Comparison of ENCODE assay signal across 10 mouse cellular contexts in genomic region chr9:102351721-102352120, GRCm38 (mm10). TPM values are rescaled to one million over a fixed set of nuclear protein-coding genes. Genes with fewer than 3 reads are reported as not detected.
A peak's percentile ranks its signal among the peaks of the same experiment; 100 is the strongest.
DNase-seq lines count a peak whose midpoint lies in the region; ATAC-seq and TF ChIP-seq lines count a peak whose summit lies in the region.
"Had no signal": no experiment of that assay in that cellular context is flagged by ENCODE, and none has a peak within 500 bp of the region (broad histone marks: within the 10 kb centered on the region; RNA-seq: fewer than 3 reads in every experiment).

No protein-coding gene starts in this region.

- WGBS in intestine, embryonic 14.5 days, result 9% methylated on average over 10 of the region's 10 CpGs
- WGBS in intestine, postnatal 0 days, result 14% methylated on average over 10 of the region's 10 CpGs
- 10% methylated on average over 10 of the region's 10 CpGs for WGBS in embryonic facial prominence, embryonic 11.5 days
- WGBS in neural tube, embryonic 12.5 days, result 8% methylated on average over 10 of the region's 10 CpGs
- 18% methylated on average over 10 of the region's 10 CpGs for WGBS in thymus, adult 2 months

- no peak for TF ChIP-seq CTCF in intestine, postnatal 0 days (IDR thresholded peaks at IDR 0.05; ENCODE audit: low read depth)
- TF ChIP-seq CTCF in layer of hippocampus, adult 2 months (conservative IDR thresholded peaks at IDR 0.05), result no peak
- no peak for TF ChIP-seq CTCF in thymus, adult 2 months (IDR thresholded peaks at IDR 0.05; ENCODE audit: borderline replicate concordance, control insufficient read depth, extremely low read depth, insufficient read depth, low read length, poor library complexity)

- no peak for TF ChIP-seq POLR2A in thymus, adult 2 months (IDR thresholded peaks at IDR 0.05; ENCODE audit: control insufficient read depth, extremely low read depth, insufficient read depth, low read length, poor library complexity)

- H3K27ac ChIP-seq in intestine, embryonic 14.5 days (ENCODE audit: low read depth), result no peak overlapping the region
- H3K27ac ChIP-seq in intestine, postnatal 0 days (ENCODE audit: low read depth, low read length), result no peak overlapping the region
- H3K27ac ChIP-seq in embryonic facial prominence, embryonic 11.5 days (replicated peaks; ENCODE audit: low read depth, low read length), result no peak overlapping the region
- H3K27ac ChIP-seq in layer of hippocampus, adult 2 months, result no peak overlapping the region
- no peak overlapping the region for H3K27ac ChIP-seq in neural tube, embryonic 12.5 days
- H3K27ac ChIP-seq in thymus, adult 2 months (ENCODE audit: control insufficient read depth, insufficient read depth, low read length), result no peak overlapping the region
- H3K27ac ChIP-seq: liver, embryonic 15.5 days had no signal

- peak overlapping the region; percentile 92; the same call in 1 of the 2 replicates for H3K4me2 ChIP-seq in intestine, embryonic 14.5 days (ENCODE audit: low read length)
- H3K4me2 ChIP-seq in intestine, postnatal 0 days (replicated peaks; ENCODE audit: low read depth), result no peak overlapping the region
- peak overlapping the region; percentile 98; the same call in 1 of the 2 replicates for H3K4me2 ChIP-seq in embryonic facial prominence, embryonic 11.5 days (ENCODE audit: low read depth, low read length)
- H3K4me2 ChIP-seq in neural tube, embryonic 12.5 days (replicated peaks), result peak overlapping the region; percentile 99
- H3K4me2 ChIP-seq: liver, embryonic 15.5 days had no signal

- H3K9me3 ChIP-seq in intestine, embryonic 14.5 days (ENCODE audit: control insufficient read depth, low read length), result no peaks in the 10 kb centered on the region
- no peaks in the 10 kb centered on the region for H3K9me3 ChIP-seq in intestine, postnatal 0 days (ENCODE audit: control insufficient read depth)
- H3K9me3 ChIP-seq in embryonic facial prominence, embryonic 11.5 days (replicated peaks; ENCODE audit: control insufficient read depth, low read length), result no peaks in the 10 kb centered on the region
- H3K9me3 ChIP-seq in neural tube, embryonic 12.5 days, result no peaks in the 10 kb centered on the region
- H3K9me3 ChIP-seq: liver, embryonic 15.5 days had no signal

- H3K9ac ChIP-seq in intestine, embryonic 14.5 days (ENCODE audit: low read length), result no peak overlapping the region
- no peak overlapping the region for H3K9ac ChIP-seq in intestine, postnatal 0 days (ENCODE audit: low read depth, low read length)
- no peak overlapping the region for H3K9ac ChIP-seq in embryonic facial prominence, embryonic 11.5 days (replicated peaks; ENCODE audit: low read length)
- H3K9ac ChIP-seq in neural tube, embryonic 12.5 days, result peak overlapping the region; percentile 23; the same call in 1 of the 2 replicates
- H3K9ac ChIP-seq: liver, embryonic 15.5 days had no signal

- peak overlapping the region; percentile 55; the same call in 1 of the 2 replicates for H3K4me3 ChIP-seq in intestine, embryonic 14.5 days (ENCODE audit: low read depth, low read length)
- no peak overlapping the region for H3K4me3 ChIP-seq in intestine, postnatal 0 days (ENCODE audit: low read depth, low read length)
- H3K4me3 ChIP-seq in embryonic facial prominence, embryonic 11.5 days (ENCODE audit: low read depth, low read length), result no peak overlapping the region
- H3K4me3 ChIP-seq in layer of hippocampus, adult 2 months, result peak overlapping the region; percentile 44
- peak overlapping the region; percentile 70 for H3K4me3 ChIP-seq in neural tube, embryonic 12.5 days
- no peak overlapping the region for H3K4me3 ChIP-seq in thymus, adult 2 months (ENCODE audit: control insufficient read depth, insufficient read depth, low read length)
- H3K4me3 ChIP-seq: liver, embryonic 15.5 days had no signal

- H3K27me3 ChIP-seq in intestine, embryonic 14.5 days (replicated peaks; ENCODE audit: control insufficient read depth, insufficient read depth, low read length), result peaks cover 80% of the 10 kb centered on the region
- peaks cover 41% of the 10 kb centered on the region for H3K27me3 ChIP-seq in intestine, postnatal 0 days (replicated peaks; ENCODE audit: control insufficient read depth, insufficient read depth, low read length)
- H3K27me3 ChIP-seq in embryonic facial prominence, embryonic 11.5 days (ENCODE audit: control insufficient read depth, insufficient read depth, low read length), result peaks cover 43% of the 10 kb centered on the region
- H3K27me3 ChIP-seq in neural tube, embryonic 12.5 days (replicated peaks), result peaks cover 64% of the 10 kb centered on the region
- H3K27me3 ChIP-seq in thymus, adult 2 months (ENCODE audit: control insufficient read depth, insufficient read depth, low read length), result no peaks in the 10 kb centered on the region
- H3K27me3 ChIP-seq: CH12.LX had no signal

- no peaks in the 10 kb centered on the region for H3K36me3 ChIP-seq in intestine, embryonic 14.5 days (ENCODE audit: control insufficient read depth, insufficient read depth, low read length)
- no peaks in the 10 kb centered on the region for H3K36me3 ChIP-seq in intestine, postnatal 0 days (ENCODE audit: control insufficient read depth, insufficient read depth)
- H3K36me3 ChIP-seq in embryonic facial prominence, embryonic 11.5 days (replicated peaks; ENCODE audit: control insufficient read depth, insufficient read depth, low read depth, low read length), result no peaks in the 10 kb centered on the region
- H3K36me3 ChIP-seq in neural tube, embryonic 12.5 days, result no peaks in the 10 kb centered on the region
- no peaks in the 10 kb centered on the region for H3K36me3 ChIP-seq in thymus, adult 2 months (ENCODE audit: control insufficient read depth, insufficient read depth, low read length)
- H3K36me3 ChIP-seq: liver, embryonic 15.5 days had no signal

- no peak for ATAC-seq in intestine, embryonic 14.5 days (replicated peaks; ENCODE audit: low FRiP score, low TSS enrichment, low read depth)
- ATAC-seq in intestine, postnatal 0 days, result no peak
- ATAC-seq in embryonic facial prominence, embryonic 11.5 days (replicated peaks; ENCODE audit: insufficient number of reproducible peaks, low FRiP score, low TSS enrichment, low read depth), result no peak
- ATAC-seq in neural tube, embryonic 12.5 days (ENCODE audit: low FRiP score, low read depth), result no peak
- ATAC-seq in monocyte, adult 5-6 weeks (replicated peaks; ENCODE audit: insufficient number of reproducible peaks, low FRiP score, low TSS enrichment, poor library complexity, severe bottlenecking), result no peak

- peaks cover 9% of the 10 kb centered on the region; the same call in 1 of the 2 replicates for H3K4me1 ChIP-seq in intestine, embryonic 14.5 days (replicated peaks; ENCODE audit: control insufficient read depth, insufficient read depth, low read length)
- H3K4me1 ChIP-seq in intestine, postnatal 0 days (replicated peaks; ENCODE audit: control insufficient read depth, insufficient read depth, low read length), result no peaks in the 10 kb centered on the region
- H3K4me1 ChIP-seq in embryonic facial prominence, embryonic 11.5 days (ENCODE audit: control insufficient read depth, insufficient read depth, low read length), result peaks cover 3% of the 10 kb centered on the region; the same call in 1 of the 2 replicates
- H3K4me1 ChIP-seq in neural tube, embryonic 12.5 days, result peaks cover 23% of the 10 kb centered on the region
- no peaks in the 10 kb centered on the region for H3K4me1 ChIP-seq in thymus, adult 2 months (replicated peaks; ENCODE audit: control insufficient read depth, insufficient read depth, low read length)
- H3K4me1 ChIP-seq: liver, embryonic 15.5 days had no signal

- DNase-seq in intestine, embryonic 14.5 days (ENCODE audit: low spot score), result no peak
- DNase-seq in embryonic facial prominence, embryonic 11.5 days (ENCODE audit: low spot score), result no peak
- DNase-seq in layer of hippocampus, adult 2 months (ENCODE audit: low spot score in 2 of 2), result peak in 1 of 2 experiments; percentile 50
- no peak for DNase-seq in thymus, adult 2 months
- no peak for DNase-seq in kidney, postnatal 14 days

RNA-seq across cellular contexts. Expression of gene Ephb1, which starts 2.8 kb away (rescaled TPM):
- polyA plus RNA-seq in intestine, embryonic 14.5 days (2014; fragmentation: Nextera tagmentation; extraction: Ambion mirVana), result 12.5 and 12.8 TPM in 2 replicates
- 1.3 and 1.4 TPM in 2 replicates for polyA plus RNA-seq in intestine, postnatal 0 days (2015; fragmentation: Nextera tagmentation; extraction: Ambion mirVana)
- polyA plus RNA-seq in embryonic facial prominence, embryonic 11.5 days (2014; fragmentation: Nextera tagmentation; extraction: Ambion mirVana), result 6.6 and 6.7 TPM in 2 replicates
- 10 to 100 TPM; 23.5 to 26.3 TPM for total RNA-seq in layer of hippocampus, adult 2 months (2021)
- 19.2 and 21.2 TPM in 2 replicates for polyA plus RNA-seq in neural tube, embryonic 12.5 days (2016; fragmentation: Nextera tagmentation; extraction: Ambion mirVana)
- 0.15 and 0.43 TPM in 2 replicates for polyA plus RNA-seq in thymus, adult 2 months (2012; rRNA removed)
- total RNA-seq in monocyte, adult 5-6 weeks (2017), result 0.21 TPM in 1 of 3 replicates, not detected in the others
- total RNA-seq: CH12.LX had no signal

Comparison
In these comparisons a context has a peak if more than half of its experiments do, and no peak if none do; other contexts are left out.
1. H3K4me3 ChIP-seq: peak in intestine, embryonic 14.5 days (single experiment), layer of hippocampus, adult 2 months (single experiment) and neural tube, embryonic 12.5 days (single experiment); none in intestine, postnatal 0 days (single experiment), embryonic facial prominence, embryonic 11.5 days (single experiment) and thymus, adult 2 months (single experiment).